Mouse (Mus musculus) right cerebral cortex, postnatal 25 days (tissue): ENCODE measurements around the gene Rab42.
A peak's percentile ranks its signal among the peaks of the same experiment; 100 is the strongest.

Experiments
- DNase-seq: peaks from one replicate; pipeline ENCODE4 v3.0.0; 2022

Rab42 gene

DNA sequence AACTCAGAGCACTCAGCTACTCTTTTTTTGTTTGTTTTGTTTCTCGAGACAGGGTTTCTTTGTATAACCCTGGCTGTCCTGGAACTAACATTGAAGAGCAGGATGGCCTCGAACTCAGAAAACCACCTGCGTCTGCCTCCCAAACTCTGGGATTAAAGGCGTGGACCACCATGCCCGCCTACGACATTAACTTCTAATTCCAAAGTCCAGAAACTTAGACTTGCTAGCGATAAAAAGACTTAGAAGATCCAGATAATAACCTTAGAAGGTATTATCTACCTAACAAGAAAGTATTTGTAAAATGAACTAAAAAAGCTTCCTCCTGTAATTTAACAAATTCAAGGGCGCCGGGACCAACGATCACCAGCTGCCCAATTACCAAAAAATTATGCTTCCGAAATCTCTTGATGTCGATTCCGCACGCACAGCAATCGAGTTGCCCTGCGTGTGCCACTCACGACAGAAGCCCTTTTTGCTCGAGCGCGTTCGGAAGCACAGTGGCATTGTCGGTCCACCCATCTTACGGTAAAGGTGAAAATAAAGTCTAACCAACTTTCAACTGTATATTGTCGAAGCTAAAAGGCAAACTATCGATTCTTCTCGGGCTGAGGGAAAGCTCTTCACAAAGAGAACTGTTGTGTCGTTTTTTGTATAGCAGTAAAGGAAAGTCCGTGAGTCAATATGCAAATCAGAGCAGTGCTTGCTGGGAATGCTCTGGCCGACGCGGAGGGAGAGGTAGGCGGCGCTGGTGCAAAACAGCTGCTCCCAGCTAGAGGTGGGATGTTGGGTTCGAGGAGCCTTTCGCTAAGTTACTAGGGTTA, 33.2 kb downstream of the Rab42 start:
- peak; percentile 79 for DNase-seq

DNA sequence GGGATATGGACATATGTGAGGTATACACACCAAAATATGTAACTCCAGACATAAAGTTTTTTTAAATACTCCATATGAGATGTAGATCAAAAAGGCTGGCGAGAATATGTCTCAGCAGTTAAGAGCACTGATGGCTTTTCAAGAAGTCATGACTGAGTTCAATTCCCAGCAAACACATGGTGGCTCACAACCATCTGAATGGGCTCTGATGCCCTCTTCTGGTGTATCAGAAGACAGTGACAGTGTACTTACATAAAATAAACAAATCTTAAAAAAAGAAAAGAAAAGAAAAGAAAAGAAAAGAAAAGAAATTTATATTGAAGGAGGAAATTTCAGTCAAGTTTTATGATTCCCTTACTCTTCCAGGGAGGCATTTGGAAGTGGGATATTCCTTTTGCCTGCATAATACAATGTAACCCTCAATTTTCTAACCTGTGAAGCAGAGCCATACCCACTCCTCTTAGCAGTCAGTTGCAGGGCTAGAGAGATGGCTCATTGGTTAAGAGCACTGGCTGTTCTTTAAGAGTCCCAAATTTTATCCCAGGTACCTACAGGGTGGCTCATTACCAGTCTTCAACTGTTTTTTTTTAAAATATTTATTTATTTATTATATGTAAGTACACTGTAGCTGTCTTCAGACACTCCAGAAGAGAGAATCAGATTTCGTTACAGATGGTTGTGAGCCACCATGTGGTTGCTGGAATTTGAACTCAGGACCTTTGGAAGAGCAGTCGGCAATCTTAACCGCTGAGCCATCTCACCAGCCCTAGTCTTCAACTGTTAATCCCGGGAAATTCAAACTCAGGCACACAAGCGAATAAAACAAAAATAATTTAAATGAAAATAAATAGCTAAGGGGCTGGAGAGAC, 34.1 kb downstream of the Rab42 start:
- no peak for DNase-seq

DNA sequence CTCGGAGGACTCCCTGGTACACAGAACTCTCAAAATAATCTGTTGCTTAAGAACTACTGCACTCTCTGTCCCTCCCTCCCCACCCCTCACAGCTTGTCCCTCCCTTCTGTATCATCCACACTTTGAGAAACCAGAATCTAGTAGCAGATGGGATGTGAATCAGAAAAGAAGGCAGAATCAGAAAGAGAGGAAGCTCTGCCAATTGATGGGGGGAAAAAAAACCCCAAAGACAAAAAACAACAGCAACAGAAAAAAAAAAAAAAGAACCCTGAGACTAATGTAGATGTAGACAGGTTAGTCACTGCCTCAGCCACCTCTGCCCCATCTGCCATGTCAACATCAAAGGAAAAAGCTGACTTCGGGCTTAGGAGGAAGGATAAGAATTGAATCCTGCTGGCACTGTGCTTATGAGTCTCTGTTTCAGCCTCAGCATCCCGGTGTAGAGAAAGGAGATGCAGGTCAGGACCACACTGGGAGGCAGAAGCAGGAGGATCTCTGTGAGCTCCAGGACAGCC, 36.3 kb downstream of the Rab42 start:
- DNase-seq, result peak; percentile 17

DNA sequence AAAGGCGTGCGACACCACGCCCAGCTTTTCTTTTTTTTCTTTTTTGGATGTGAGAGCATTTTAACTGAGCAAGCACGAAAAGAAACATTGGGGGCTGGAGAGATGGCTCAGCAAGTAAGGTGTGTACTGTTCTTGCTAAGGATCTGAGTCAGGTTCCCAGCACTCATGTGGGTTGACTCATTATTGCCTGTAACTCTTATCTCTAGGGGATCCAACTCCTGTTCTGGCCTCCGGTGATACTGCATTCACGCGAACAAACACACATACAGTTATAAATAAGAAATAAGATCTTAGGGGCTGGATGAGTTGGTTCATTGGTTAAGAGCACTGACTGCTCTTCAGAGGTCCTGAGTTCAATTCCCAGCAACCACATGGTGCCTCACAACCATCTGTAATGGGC, 39.9 kb downstream of the Rab42 start:
- DNase-seq, result no peak

DNA sequence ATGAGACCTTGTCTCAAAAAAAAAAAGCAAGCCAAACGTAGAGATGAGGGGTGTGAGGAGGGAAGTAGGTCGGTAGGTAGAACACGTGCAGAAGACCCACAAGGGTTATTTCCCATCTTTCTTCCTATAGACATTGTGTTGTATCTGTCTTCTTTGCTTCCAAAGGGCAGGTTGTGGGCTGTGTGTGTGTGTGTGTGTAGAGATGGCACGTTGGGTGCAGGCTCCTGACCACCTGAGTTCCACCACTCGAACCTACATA, 40.9 kb downstream of the Rab42 start:
- DNase-seq, result no peak

DNA sequence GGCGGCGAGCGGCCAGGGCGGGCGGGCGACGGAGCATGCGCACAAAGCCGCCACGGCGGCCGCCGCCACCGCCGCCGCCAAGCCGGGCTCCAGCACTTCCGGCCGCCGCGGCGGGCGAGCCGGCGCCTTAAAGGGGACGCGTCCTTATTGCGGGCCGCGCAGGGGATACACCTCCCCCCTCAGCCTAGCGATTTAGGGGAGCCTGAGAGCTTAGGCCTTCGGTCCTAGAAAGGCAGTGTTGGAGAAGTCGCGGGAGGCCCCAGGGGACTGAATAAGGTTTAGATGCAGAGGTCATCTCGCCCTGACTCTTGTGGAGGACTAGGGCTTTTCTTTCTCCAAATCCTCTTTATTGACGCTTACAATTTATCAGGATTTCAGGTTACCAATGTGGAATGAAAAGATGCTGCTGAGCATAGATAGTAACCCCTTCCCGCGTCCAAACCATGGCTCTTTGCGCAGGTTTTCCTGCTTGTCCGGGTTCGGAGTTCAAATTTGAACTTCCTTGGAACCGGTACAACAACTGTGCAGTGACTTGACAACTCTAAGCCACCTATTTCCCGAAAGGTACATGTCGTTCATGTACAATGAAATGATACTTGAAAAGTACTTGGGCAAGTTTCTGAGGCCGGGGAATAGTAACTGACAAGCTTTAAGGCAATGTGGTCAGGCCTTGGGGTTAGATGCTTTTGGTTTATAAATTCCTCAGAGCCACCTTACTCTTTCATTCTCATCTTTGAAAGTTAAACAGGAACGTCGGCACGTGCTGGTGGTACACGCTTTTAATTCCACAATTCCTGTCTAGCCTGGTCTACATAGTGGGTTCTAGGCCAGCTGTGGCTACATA, 41.4 kb downstream of the Rab42 start, which contains the start of gene Gmeb1:
Gmeb1 (minus strand) TSS at position 89 of the 844 bp plus-strand sequence.
- DNase-seq, result peak; percentile 82

DNA sequence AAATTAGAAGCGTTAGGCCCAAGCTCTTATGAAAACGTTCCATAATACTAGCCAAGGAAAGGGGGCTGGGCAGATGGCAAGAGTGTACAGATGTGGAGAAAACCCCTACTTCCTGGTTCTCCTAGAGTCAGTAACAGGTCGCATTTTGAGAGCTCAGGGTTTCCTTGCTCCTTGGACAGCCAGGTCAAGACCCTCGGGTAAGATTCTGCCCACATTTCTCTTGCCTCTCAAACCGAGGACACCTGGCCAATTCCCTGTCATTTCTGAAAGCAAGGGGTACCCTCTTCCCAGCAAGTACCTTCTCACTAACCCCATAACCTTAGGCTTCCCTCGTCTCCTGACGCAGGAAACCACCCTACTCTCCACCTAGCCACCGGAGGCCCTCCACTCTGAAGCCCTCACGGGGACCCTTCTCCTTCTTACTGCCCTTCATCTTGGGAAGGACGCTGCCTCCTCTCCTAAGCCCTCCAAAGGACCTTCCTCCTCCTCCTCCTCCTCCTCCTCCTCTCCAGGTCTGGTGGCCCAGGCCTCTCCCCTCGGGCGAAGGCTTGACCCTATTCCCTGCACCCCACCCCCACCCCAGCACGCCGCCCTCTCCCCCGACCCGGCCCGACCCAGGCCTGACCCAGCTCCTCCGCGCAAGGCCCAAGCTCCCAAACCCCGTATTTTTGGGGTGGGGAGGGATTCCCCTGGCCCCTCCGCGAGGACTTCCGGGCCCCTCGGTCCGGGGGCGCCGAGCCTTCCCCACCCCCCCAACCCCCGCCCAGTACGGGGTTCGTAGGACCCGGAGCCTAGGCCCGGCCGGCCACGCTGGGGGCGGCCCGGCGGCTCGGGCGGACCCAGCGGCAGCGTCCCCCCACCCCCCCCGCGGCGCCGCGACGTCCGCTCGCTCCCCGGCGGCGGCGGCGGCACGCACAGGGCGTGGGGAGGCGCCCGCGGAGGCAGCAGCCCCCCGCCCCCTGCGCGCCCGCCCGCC, 42.5 kb downstream of the Rab42 start:
- peak; percentile 45 for DNase-seq

DNA sequence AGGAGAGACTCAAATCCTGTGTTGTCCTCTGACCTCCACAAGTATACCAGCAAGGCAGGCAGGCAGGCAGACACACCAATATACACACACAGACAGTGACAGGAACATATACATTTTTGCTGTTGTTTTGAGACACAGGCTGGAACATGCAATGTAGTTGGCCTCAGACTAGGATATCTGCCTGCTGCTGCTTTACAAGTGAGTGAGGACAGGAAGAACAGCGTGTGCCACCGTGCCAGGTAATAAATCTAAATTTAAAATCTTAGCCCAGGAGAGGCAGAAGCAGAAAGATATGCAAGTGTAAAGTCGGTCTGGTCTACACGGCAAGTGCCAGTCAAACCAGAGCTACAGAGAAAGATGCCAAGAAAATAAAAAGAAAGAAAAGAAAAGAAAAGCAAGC, 43.9 kb downstream of the Rab42 start:
- DNase-seq, result no peak

DNA sequence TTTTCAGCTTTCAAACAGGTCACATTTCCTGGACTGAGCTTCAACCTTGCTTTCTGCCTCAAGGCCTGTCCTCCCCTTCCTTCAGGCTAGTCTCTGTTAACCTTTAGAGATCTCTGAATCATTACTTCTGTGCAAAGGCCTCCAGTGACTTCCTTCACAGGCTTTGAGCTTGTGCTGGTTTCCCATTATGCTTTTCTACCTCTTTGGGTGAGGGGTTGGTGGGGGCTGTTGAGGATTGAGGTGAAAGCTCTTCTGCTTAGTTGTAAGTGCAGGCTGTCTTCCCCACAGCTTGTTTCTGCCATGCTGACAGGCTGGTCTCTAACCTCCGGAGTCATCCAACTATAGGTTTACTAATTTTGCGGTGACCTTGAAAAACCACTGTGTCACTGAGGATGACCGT, 46.8 kb downstream of the Rab42 start:
- no peak for DNase-seq

DNA sequence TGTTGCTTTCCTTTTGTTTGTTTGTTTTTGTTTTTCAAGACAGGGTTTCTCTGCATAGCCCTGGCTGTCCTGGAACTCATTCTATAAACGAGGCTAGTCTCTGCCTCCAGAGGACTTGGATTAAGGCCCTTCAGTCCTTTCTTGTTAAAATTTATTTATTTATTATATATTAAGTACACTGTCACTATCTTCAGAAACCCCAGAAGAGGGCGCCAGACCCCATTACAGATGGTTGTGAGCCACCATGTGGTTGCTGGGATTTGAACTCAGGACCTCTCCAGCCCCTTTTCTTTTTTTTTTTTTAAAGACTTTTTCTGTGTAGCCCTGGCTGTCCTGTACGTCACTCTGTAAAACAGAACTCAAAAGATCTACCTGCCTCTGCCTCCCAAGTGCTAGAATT, 48.2 kb downstream of the Rab42 start:
- no peak for DNase-seq

DNA sequence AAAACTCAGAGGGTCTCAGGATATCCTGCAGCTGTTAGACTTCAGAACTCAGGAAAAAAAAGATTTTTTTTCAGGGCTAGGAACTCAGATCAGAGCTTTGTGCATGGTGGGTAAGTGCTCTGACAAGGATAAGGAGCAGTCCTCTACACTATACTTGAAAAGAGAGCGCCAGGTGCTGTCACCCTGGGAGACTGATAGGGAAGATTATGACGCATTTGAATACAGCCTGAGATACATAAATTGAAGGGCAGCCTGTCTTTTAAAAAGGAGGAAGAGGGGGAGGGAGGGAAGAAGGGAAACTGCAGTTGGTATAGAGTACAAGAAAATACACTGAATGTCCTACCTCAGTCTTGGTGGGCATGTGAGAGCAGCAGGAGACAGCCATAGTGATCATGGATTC, 49.6 kb downstream of the Rab42 start:
- DNase-seq, result no peak

DNA sequence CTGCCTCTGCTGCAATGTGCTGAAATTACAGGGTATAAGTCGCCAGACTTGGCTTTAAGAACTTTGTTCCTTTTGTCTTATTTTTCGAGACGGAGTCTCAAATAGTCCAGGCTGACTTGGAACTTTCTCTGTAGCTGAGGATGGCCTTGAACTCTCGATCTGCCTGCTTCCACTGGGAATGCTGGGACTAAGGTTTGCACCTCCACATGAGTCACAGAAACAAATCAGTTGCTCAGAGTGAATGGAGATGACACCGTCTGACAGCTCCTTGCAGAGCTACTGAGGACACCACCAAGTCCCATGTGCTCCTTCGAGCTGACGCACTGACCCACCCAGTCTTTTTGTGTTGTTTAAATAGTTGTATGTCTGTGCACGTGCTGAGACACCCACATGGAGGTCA, 50.1 kb downstream of the Rab42 start:
- DNase-seq, result no peak
